24 mouse cellular contexts compared by ENCODE assay signal in the genomic region with DNA sequence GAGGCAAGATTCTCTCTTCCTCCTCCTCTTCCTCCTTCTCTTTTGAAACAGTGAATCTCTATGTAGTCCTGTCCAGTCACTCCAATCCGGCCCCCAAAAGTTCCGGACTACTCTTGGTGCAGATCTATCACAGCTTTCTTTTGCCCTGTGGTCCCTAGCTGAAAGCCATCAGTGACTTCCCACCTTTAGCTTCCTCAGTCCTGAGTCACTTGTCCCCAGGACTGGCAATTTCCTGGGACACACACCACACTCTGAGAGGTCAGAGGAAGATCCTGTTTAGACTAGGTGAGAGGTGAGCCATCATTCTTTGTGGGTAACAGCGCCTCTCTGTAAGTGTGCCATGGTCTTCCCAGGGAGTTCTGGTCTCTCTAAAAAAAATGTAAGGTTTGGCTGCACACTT. TPM values are rescaled to one million over a fixed set of nuclear protein-coding genes. Genes with fewer than 3 reads are reported as not detected.
DNase-seq lines count a peak whose midpoint lies in the region; TF ChIP-seq lines count a peak whose summit lies in the region.
"Had no signal": no experiment of that assay in that cellular context is flagged by ENCODE, and none has a peak within 500 bp of the region (broad histone marks: within the 10 kb centered on the region; RNA-seq: fewer than 3 reads in every experiment).

No protein-coding gene starts in this region.

- peak overlapping the region; percentile 28; the same call in 1 of the 2 replicates for H3K27ac ChIP-seq in spleen, adult 2 months (ENCODE audit: insufficient read depth, low read length)
- H3K27ac ChIP-seq in embryonic facial prominence, embryonic 10.5 days (replicated peaks), result peak overlapping the region; percentile 16; the same call in 1 of the 2 replicates
- no peak overlapping the region for H3K27ac ChIP-seq in midbrain, embryonic 10.5 days (replicated peaks)
- H3K27ac ChIP-seq: embryonic facial prominence, embryonic 12.5 days; forebrain, embryonic 13.5 days; hindbrain, embryonic 13.5 days; hindbrain, postnatal 0 days had no signal

- no peaks in the 10 kb centered on the region for H3K27me3 ChIP-seq in spleen, adult 2 months (ENCODE audit: control insufficient read depth, insufficient read depth, low read length)
- H3K27me3 ChIP-seq in embryonic facial prominence, embryonic 10.5 days (replicated peaks; ENCODE audit: low read depth, poor library complexity, severe bottlenecking), result no peaks in the 10 kb centered on the region; the same call in 1 of the 2 replicates
- no peaks in the 10 kb centered on the region for H3K27me3 ChIP-seq in midbrain, embryonic 10.5 days (ENCODE audit: low read depth, poor library complexity, severe bottlenecking)
- H3K27me3 ChIP-seq: embryonic facial prominence, embryonic 12.5 days; forebrain, embryonic 13.5 days had no signal

- no peak for TF ChIP-seq CTCF in spleen, adult 2 months (IDR thresholded peaks at IDR 0.05; ENCODE audit: extremely low read depth, insufficient read depth, insufficient read length, insufficient replicate concordance)

- peak; percentile 72 for DNase-seq in heart, adult 11 months
- DNase-seq in heart, postnatal 25 days (ENCODE audit: low spot score), result no peak
- DNase-seq in spleen, adult 2 months (ENCODE audit: low read depth in 1 of 2, low spot score in 2 of 2), result no peak
- DNase-seq in spleen, adult 18-20 months, result no peak
- no peak for DNase-seq in embryonic facial prominence, embryonic 10.5 days (ENCODE audit: low spot score)
- DNase-seq in midbrain, embryonic 10.5 days (ENCODE audit: low spot score), result no peak
- DNase-seq in frontal cortex, adult 2 months (ENCODE audit: extremely low spot score in 1 of 2, low spot score in 1 of 2), result no peak
- DNase-seq: adrenal gland, adult 8-10 months; cerebellum, adult 2 months; cerebellum, postnatal 10 days; embryo, embryonic 11 days; forebrain, postnatal 0 days; gastrocnemius, adult 2 months; gastrocnemius, postnatal 25 days had no signal

- H3K4me1 ChIP-seq in spleen, adult 2 months (ENCODE audit: control insufficient read depth, insufficient read depth, insufficient read length), result peaks cover 8% of the 10 kb centered on the region; the same call in 1 of the 2 replicates
- H3K4me1 ChIP-seq in embryonic facial prominence, embryonic 10.5 days, result peaks cover 46% of the 10 kb centered on the region
- peaks cover 29% of the 10 kb centered on the region for H3K4me1 ChIP-seq in midbrain, embryonic 10.5 days

- H3K9me3 ChIP-seq in embryonic facial prominence, embryonic 10.5 days, result peaks cover 4% of the 10 kb centered on the region; the same call in 1 of the 2 replicates
- H3K9me3 ChIP-seq in midbrain, embryonic 10.5 days (replicated peaks), result no peaks in the 10 kb centered on the region
- H3K9me3 ChIP-seq: embryonic facial prominence, embryonic 12.5 days; forebrain, embryonic 13.5 days; hindbrain, embryonic 13.5 days had no signal

- no peaks in the 10 kb centered on the region for H3K36me3 ChIP-seq in spleen, adult 2 months (ENCODE audit: control insufficient read depth, insufficient read depth, low read length)
- no peaks in the 10 kb centered on the region for H3K36me3 ChIP-seq in embryonic facial prominence, embryonic 10.5 days (replicated peaks)
- no peaks in the 10 kb centered on the region for H3K36me3 ChIP-seq in midbrain, embryonic 10.5 days
- H3K36me3 ChIP-seq: embryonic facial prominence, embryonic 12.5 days; hindbrain, embryonic 13.5 days had no signal

- no peak overlapping the region for H3K4me3 ChIP-seq in spleen, adult 2 months (ENCODE audit: extremely low read depth, insufficient read depth, insufficient read length)
- no peak overlapping the region for H3K4me3 ChIP-seq in embryonic facial prominence, embryonic 10.5 days
- no peak overlapping the region for H3K4me3 ChIP-seq in midbrain, embryonic 10.5 days
- H3K4me3 ChIP-seq: embryonic facial prominence, embryonic 12.5 days; forebrain, embryonic 13.5 days; gastrocnemius, adult 2 months; hindbrain, embryonic 13.5 days had no signal

- 71% methylated on average over 3 of the region's 3 CpGs for WGBS in spleen, adult 2 months
- 81% methylated on average over 3 of the region's 3 CpGs for whole genome bisulfite sequencing in embryonic facial prominence, embryonic 10.5 days
- 78% methylated on average over 3 of the region's 3 CpGs for WGBS in midbrain, embryonic 10.5 days

- no peak for TF ChIP-seq POLR2A in spleen, adult 2 months (IDR thresholded peaks at IDR 0.05; ENCODE audit: low read depth, low read length)

- intact Hi-C loops in heart, postnatal 25 days (cut with DNase I), result no loop called here

RNA-seq across cellular contexts. Expression of gene Slc22a16, which starts 43.1 kb away (rescaled TPM):
- total RNA-seq in heart, postnatal 25 days (2021), result not detected
- polyA plus RNA-seq in spleen, adult 2 months (2012; rRNA removed), result not detected in 2 replicates
- polyA plus RNA-seq in embryonic facial prominence, embryonic 10.5 days (2016; fragmentation: Nextera tagmentation; extraction: Ambion mirVana), result not detected in 2 replicates
- polyA plus RNA-seq in midbrain, embryonic 10.5 days (2016; fragmentation: Nextera tagmentation; extraction: Ambion mirVana), result not detected in 2 replicates
- not detected in 2 replicates for polyA plus RNA-seq in frontal cortex, adult 2 months (2012; rRNA removed)
- total RNA-seq: adrenal gland, adult 8-10 months; adrenal gland, postnatal 36 days; ES-E14; forebrain, postnatal 0 days; gastrocnemius, adult 2 months; gastrocnemius, postnatal 25 days; granulocyte monocyte progenitor cell, adult 5-6 weeks; heart, postnatal 10 days; hematopoietic stem cell, adult 5-6 weeks; hindbrain, postnatal 0 days had no signal
- polyA plus RNA-seq: cerebellum, adult 2 months; embryonic facial prominence, embryonic 12.5 days; forebrain, embryonic 13.5 days; forebrain, postnatal 0 days; heart, embryonic 14.5 days; hindbrain, embryonic 13.5 days; hindbrain, postnatal 0 days had no signal
